Mouse (Mus musculus): ENCODE measurements at regions not wholly inside any gene's neighbourhood (a gene's known extent, or its start where the extent isn't known, plus 50 kb on each side); places are given as distances from the start of the nearest gene placed in this dataset.

DNA sequence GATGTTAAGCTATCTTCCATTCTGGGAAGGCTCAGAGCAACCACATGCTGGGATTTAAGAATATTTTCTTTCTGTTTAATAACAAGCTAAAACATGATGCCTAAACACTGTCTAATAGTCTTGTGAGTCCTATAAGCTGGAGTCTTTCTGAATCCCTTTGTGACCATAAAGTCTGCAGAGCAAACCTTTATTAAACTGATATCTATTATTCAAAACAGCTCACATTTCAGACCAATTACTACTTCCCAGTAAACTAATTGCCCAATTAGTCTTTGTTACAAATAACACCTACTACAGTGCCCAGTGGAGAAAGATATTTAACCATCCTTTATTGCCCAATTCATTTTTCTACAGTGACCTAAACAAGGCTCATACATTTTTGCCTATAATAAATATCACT, 277.7 kb downstream of the Stxbp6 start:
- no peak for DNase-seq (ENCODE audit: extremely low spot score in 1 of 2, low spot score in 1 of 2)

DNA sequence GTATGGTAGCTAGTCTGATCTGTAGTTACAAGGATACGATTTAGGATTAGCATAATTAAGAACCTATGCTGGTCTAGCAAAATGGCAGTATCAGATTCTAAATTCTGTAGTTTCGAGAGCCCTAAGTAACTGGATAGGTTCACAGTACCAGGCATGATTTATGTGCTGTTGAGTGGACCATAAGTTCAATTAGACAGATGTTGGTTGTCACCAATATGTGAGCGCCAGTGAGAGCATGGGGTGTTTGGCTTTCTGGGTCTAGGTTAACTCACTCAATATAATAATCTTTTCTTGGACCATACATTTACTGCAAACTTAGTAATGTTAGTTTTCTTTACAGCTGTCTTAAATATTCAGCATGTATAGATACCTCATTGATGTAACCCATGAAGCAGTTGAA, 323.8 kb downstream of the Stxbp6 start:
- DNase-seq (ENCODE audit: extremely low spot score in 1 of 2, low spot score in 1 of 2): no peak

DNA sequence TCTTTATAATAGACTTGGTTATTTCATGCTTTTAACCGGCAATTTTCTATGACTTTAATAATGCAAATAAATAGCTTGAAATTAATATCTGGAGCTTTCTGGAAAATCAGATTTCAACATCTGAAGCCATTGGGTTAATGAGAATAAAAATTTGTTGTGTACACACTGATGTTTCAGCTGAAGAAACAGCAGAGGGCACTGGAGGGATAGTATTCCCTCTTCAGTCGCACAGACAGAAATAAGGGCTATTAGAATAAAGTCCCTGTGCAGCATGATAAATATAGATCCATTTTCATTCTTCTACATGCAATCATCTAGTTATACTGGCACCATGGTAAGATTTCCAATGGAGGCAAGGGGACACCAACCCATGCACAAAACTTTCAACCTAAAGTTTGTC, 347.7 kb downstream of the Stxbp6 start:
- DNase-seq (ENCODE audit: extremely low spot score in 1 of 2, low spot score in 1 of 2): peak in 1 of 2 experiments; percentile 56
